Mouse (Mus musculus) limb, embryonic 13.5 days (tissue): ENCODE results near the gene Ccdc125. TPM values are rescaled to one million over a fixed set of nuclear protein-coding genes. Genes with fewer than 3 reads are reported as not detected.
"Not testable (repeated sequence)": the region's sequence is repeated elsewhere in the genome, so short reads cannot be mapped to it uniquely, and the experiment has no call there.

Source experiments
- ATAC-seq: fragments of 200-750 bp; cut with Nextera tagmentation; 2 replicates; pipeline ENCODE4 v1.8.0; 2017; ENCODE audit warnings: low read depth, moderate number of reproducible peaks, moderate TSS enrichment; ENCODE audit not compliant: low FRiP score
- H3K27ac ChIP-seq: fragments of 300-500 bp; sonication (generic); 2 replicates; pipeline ENCODE4 v1.5.1; 2015; ENCODE audit warnings: inconsistent platforms, mild to moderate bottlenecking, moderate library complexity
- H3K27me3 ChIP-seq: fragments of 300-500 bp; sonication (generic); 2 replicates; pipeline ENCODE4 v1.6.1; 2015; ENCODE audit warnings: mild to moderate bottlenecking, inconsistent platforms
- H3K36me3 ChIP-seq: fragments of 300-500 bp; sonication (generic); 2 replicates; pipeline ENCODE4 v1.6.1; 2015; ENCODE audit warnings: inconsistent platforms, mild to moderate bottlenecking, moderate library complexity
- H3K4me1 ChIP-seq: fragments of 300-500 bp; sonication (generic); 2 replicates; pipeline ENCODE4 v1.6.1; 2015; ENCODE audit warnings: inconsistent platforms
- H3K4me2 ChIP-seq: fragments of 300-500 bp; sonication (generic); replicated peaks from 2 replicates; pipeline ENCODE4 v1.6.1; 2015; ENCODE audit warnings: inconsistent platforms, mild to moderate bottlenecking, moderate library complexity
- H3K4me3 ChIP-seq: fragments of 300-500 bp; sonication (generic); 2 replicates; pipeline ENCODE4 v1.5.1; 2015; ENCODE audit warnings: moderate library complexity, mild to moderate bottlenecking, inconsistent platforms
- H3K9ac ChIP-seq: fragments of 300-500 bp; sonication (generic); 2 replicates; pipeline ENCODE4 v1.6.1; 2015; ENCODE audit warnings: mild to moderate bottlenecking, inconsistent platforms
- H3K9me3 ChIP-seq: fragments of 300-500 bp; sonication (generic); 2 replicates; pipeline ENCODE4 v1.6.1; 2016; ENCODE audit warnings: inconsistent platforms
- WGBS: fragments of 180-500 bp; shearing (Covaris S2); methylation state at CpG from one replicate; pipeline ENCODE4 v1.1.7; 2015; 5-methylcytosine and 5-hydroxymethylcytosine counted together
- polyA plus RNA-seq: library from polyadenylated mRNA; unstranded; fragments of >200 nt; fragmentation: Nextera tagmentation; extraction: Ambion mirVana; gene quantifications from 2 replicates; pipeline ENCODE4 v1.2.1, GENCODE M21; 2015

Gene Ccdc125
- polyA plus RNA-seq, 1 experiment from 2014 or later, result 4.8 TPM

GRCm38 (mm10) chr13:100728086-100728485 lies 58.6 kb downstream of the Ccdc125 start:
- Histone ChIP-seq H3K27me3 (no peaks in the 10 kb centered on the region), H3K9ac (no peak overlapping the region), H3K4me1 (peaks cover 19% of the 10 kb centered on the region), H3K9me3 (no peaks in the 10 kb centered on the region), H3K27ac (no peak overlapping the region), H3K36me3 (peaks cover 39% of the 10 kb centered on the region), H3K4me2 (no peak overlapping the region), H3K4me3 (no peak overlapping the region)
- no peak for ATAC-seq
- 95% methylated on average over 5 of the region's 5 CpGs for WGBS

GRCm38 (mm10) chr13:100728530-100728929 lies 59.0 kb downstream of the Ccdc125 start:
- H3K27ac ChIP-seq, H3K9ac ChIP-seq, H3K27me3 ChIP-seq, H3K9me3 ChIP-seq, ATAC-seq: not testable (repeated sequence)
- 91% methylated on average over 4 of the region's 4 CpGs for WGBS
- Histone ChIP-seq H3K36me3 (peaks cover 37% of the 10 kb centered on the region), H3K4me2 (peak overlapping the region; percentile 77; the same call in 1 of the 2 replicates), H3K4me3 (0 out of 2 replicates have a peak overlapping the region, but pooled peaks have one; percentile 92), H3K4me1 (peaks cover 19% of the 10 kb centered on the region)

GRCm38 (mm10) chr13:100730153-100730860 lies 60.8 kb downstream of the Ccdc125 start:
- Histone ChIP-seq H3K9me3 (no peaks in the 10 kb centered on the region), H3K4me1 (peaks cover 19% of the 10 kb centered on the region), H3K4me2 (peak overlapping the region; percentile 77), H3K9ac (peak overlapping the region; percentile 92), H3K4me3 (peak overlapping the region; percentile 92), H3K27me3 (no peaks in the 10 kb centered on the region), H3K27ac (peak overlapping the region; percentile 96), H3K36me3 (peaks cover 24% of the 10 kb centered on the region)
- no peak for ATAC-seq
- 1% methylated on average over 30 of the region's 30 CpGs for WGBS

- H3K4me3 ChIP-seq, result peak within 1 kb of the TSS; percentile 92
- peak within 1 kb of the TSS; percentile 77 for H3K4me2 ChIP-seq
- H3K36me3 ChIP-seq, result peaks cover 24% of the 10 kb centered on the region
- H3K9ac ChIP-seq, result peak within 1 kb of the TSS; percentile 92
- WGBS, result under 1% methylated on average over 19 of the region's 19 CpGs
- no peaks in the 10 kb centered on the region for H3K27me3 ChIP-seq
- H3K4me1 ChIP-seq, result peaks cover 19% of the 10 kb centered on the region
- ATAC-seq, result peak; percentile 98
- H3K27ac ChIP-seq, result peak within 1 kb of the TSS; percentile 96
- no peaks in the 10 kb centered on the region for H3K9me3 ChIP-seq
These were observed 61.3 kb downstream of the Ccdc125 start, which contains the start of gene Cdk7 for GRCm38 (mm10) chr13:100730861-100731176. Cdk7 (minus strand) TSS chr13:100730939.

- Histone ChIP-seq H3K4me2 (peak overlapping the region; percentile 77), H3K36me3 (peaks cover 25% of the 10 kb centered on the region), H3K4me3 (peak overlapping the region; percentile 92; the same call in 1 of the 2 replicates), H3K4me1 (peaks cover 19% of the 10 kb centered on the region)
- not testable (repeated sequence) for H3K27ac ChIP-seq, ATAC-seq, H3K27me3 ChIP-seq, H3K9me3 ChIP-seq, H3K9ac ChIP-seq
- WGBS, result 93% methylated on average over 6 of the region's 6 CpGs
These were observed 62.0 kb downstream of the Ccdc125 start for GRCm38 (mm10) chr13:100731462-100732046.

GRCm38 (mm10) chr13:100732756-100733155 lies 63.2 kb downstream of the Ccdc125 start:
- Histone ChIP-seq H3K27me3 (no peaks in the 10 kb centered on the region), H3K27ac (no peak overlapping the region), H3K9me3 (no peaks in the 10 kb centered on the region), H3K9ac (no peak overlapping the region), H3K36me3 (peaks cover 24% of the 10 kb centered on the region), H3K4me3 (no peak overlapping the region), H3K4me2 (no peak overlapping the region), H3K4me1 (peaks cover 15% of the 10 kb centered on the region)
- no peak for ATAC-seq
- WGBS, result 93% methylated on average over 2 of the region's 2 CpGs

GRCm38 (mm10) chr13:100742831-100743230 lies 73.3 kb downstream of the Ccdc125 start:
- Histone ChIP-seq H3K9ac (no peak overlapping the region), H3K4me1 (peaks cover 12% of the 10 kb centered on the region), H3K4me3 (no peak overlapping the region), H3K27me3 (no peaks in the 10 kb centered on the region), H3K27ac (no peak overlapping the region), H3K36me3 (peaks cover 8% of the 10 kb centered on the region; the same call in 1 of the 2 replicates), H3K4me2 (no peak overlapping the region), H3K9me3 (no peaks in the 10 kb centered on the region)
- 88% methylated on average over 5 of the region's 5 CpGs for WGBS
- ATAC-seq, result no peak

GRCm38 (mm10) chr13:100743346-100744035 lies 74.0 kb downstream of the Ccdc125 start:
- WGBS, result 68% methylated on average over 11 of the region's 11 CpGs
- H3K4me3 ChIP-seq, result peak overlapping the region; percentile 70
- no peaks in the 10 kb centered on the region for H3K27me3 ChIP-seq
- H3K4me1 ChIP-seq, result peaks cover 12% of the 10 kb centered on the region
- H3K36me3 ChIP-seq, result peaks cover 4% of the 10 kb centered on the region; the same call in 1 of the 2 replicates
- H3K4me2 ChIP-seq, result peak overlapping the region; percentile 66
- peak overlapping the region; percentile 87; the same call in 1 of the 2 replicates for H3K27ac ChIP-seq
- no peaks in the 10 kb centered on the region for H3K9me3 ChIP-seq
- peak; percentile 16; the same call in 1 of the 2 replicates for ATAC-seq
- H3K9ac ChIP-seq, result peak overlapping the region; percentile 78

GRCm38 (mm10) chr13:100744036-100744744 lies 74.7 kb downstream of the Ccdc125 start, which contains the start of gene Mrps36:
Mrps36 (minus strand) TSS chr13:100744659.
- H3K27ac ChIP-seq, result peak within 1 kb of the TSS; percentile 87
- ATAC-seq, result peak; percentile 96
- WGBS, result under 1% methylated on average over 51 of the region's 52 CpGs
- H3K9me3 ChIP-seq, result no peaks in the 10 kb centered on the region
- H3K27me3 ChIP-seq, result no peaks in the 10 kb centered on the region
- peak within 1 kb of the TSS; percentile 66 for H3K4me2 ChIP-seq
- no peaks in the 10 kb centered on the region for H3K36me3 ChIP-seq
- peaks cover 12% of the 10 kb centered on the region for H3K4me1 ChIP-seq
- peak within 1 kb of the TSS; percentile 78 for H3K9ac ChIP-seq
- peak within 1 kb of the TSS; percentile 70 for H3K4me3 ChIP-seq

- Histone ChIP-seq H3K9me3 (no peaks in the 10 kb centered on the region), H3K27me3 (no peaks in the 10 kb centered on the region), H3K36me3 (no peaks in the 10 kb centered on the region), H3K27ac (no peak overlapping the region), H3K4me1 (peaks cover 12% of the 10 kb centered on the region), H3K4me3 (no peak overlapping the region), H3K9ac (no peak overlapping the region), H3K4me2 (no peak overlapping the region)
- WGBS, result 86% methylated on average over 3 of the region's 3 CpGs
- no peak for ATAC-seq
These were observed 76.6 kb downstream of the Ccdc125 start for GRCm38 (mm10) chr13:100746090-100746489.
